15 mouse cellular contexts compared by ENCODE assay signal in genomic region chr15:102175736-102176319, GRCm38 (mm10). TPM values are rescaled to one million over a fixed set of nuclear protein-coding genes. Genes with fewer than 3 reads are reported as not detected.
"Had no signal": no experiment of that assay in that cellular context is flagged by ENCODE, and none has a peak within 500 bp of the region (broad histone marks: within the 10 kb centered on the region; RNA-seq: fewer than 3 reads in every experiment).

No protein-coding gene starts in this region.

- DNase-seq: kidney, adult 11 months; kidney, adult 9 months; kidney, postnatal 36 days; layer of hippocampus, adult 9-11 months; layer of hippocampus, postnatal 36 days; liver; liver, embryonic 13.5 days; liver, postnatal 0 days; midbrain, embryonic 14.5 days; thymus, adult 2 months; thymus, postnatal 25 days had no signal

- H3K36me3 ChIP-seq: neural tube, embryonic 12.5 days had no signal

- H3K9me3 ChIP-seq: liver, embryonic 13.5 days; neural tube, embryonic 12.5 days had no signal

- ATAC-seq: inflammation-experienced regulatory T-cells, adult 6 months; liver, postnatal 0 days had no signal

- H3K4me2 ChIP-seq: liver, embryonic 13.5 days; neural tube, embryonic 12.5 days had no signal

- H3K27me3 ChIP-seq: liver, embryonic 13.5 days; neural tube, embryonic 12.5 days had no signal

- H3K27ac ChIP-seq: kidney, postnatal 0 days; liver, embryonic 13.5 days; neural tube, embryonic 12.5 days had no signal

- H3K4me1 ChIP-seq: neural tube, embryonic 12.5 days had no signal

- H3K4me3 ChIP-seq: liver, embryonic 13.5 days; neural tube, embryonic 12.5 days had no signal

- H3K9ac ChIP-seq: liver, embryonic 13.5 days; liver, postnatal 0 days; neural tube, embryonic 12.5 days had no signal

RNA-seq across cellular contexts. Expression of gene Soat2, which starts 25.5 kb away (rescaled TPM):
- total RNA-seq: left cerebral cortex, postnatal 14 days had no signal
- polyA plus RNA-seq: midbrain, embryonic 14.5 days had no signal
